ENCODE assay signal across 8 mouse cellular contexts in the genomic region with DNA sequence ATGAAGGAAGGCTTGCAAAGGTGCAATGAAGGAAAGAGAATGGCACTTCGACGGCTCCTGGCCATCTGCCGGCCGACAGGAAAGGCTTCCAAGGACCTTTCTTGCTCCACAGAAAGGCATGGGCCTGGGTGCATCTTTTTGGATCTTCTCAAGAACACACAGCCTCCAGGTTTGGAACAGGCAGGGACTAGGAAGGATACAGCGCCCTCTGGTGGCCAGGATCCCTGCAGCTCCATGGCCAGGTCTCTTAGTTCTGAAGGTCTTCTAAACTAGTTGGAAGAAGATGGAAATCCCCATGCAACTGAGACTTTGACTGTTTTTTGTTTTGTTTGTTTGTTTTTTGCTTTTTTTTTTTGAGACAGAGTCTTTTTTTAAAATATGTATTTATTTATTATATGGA. TPM values are rescaled to one million over a fixed set of nuclear protein-coding genes. Genes with fewer than 3 reads are reported as not detected.
A peak's percentile ranks its signal among the peaks of the same experiment; 100 is the strongest.
DNase-seq lines count a peak whose midpoint lies in the region; ATAC-seq and TF ChIP-seq lines count a peak whose summit lies in the region.

No protein-coding gene starts in this region.

- H3K4me3 ChIP-seq in forebrain, embryonic 10.5 days, result no peak overlapping the region
- H3K4me3 ChIP-seq in forebrain, embryonic 12.5 days (replicated peaks), result no peak overlapping the region
- H3K4me3 ChIP-seq in midbrain, postnatal 0 days (ENCODE audit: low read depth, low read length), result no peak overlapping the region

- ATAC-seq in forebrain, embryonic 12.5 days (ENCODE audit: low FRiP score), result no peak
- no peak for ATAC-seq in midbrain, postnatal 0 days (ENCODE audit: low FRiP score)

- peaks cover 19% of the 10 kb centered on the region for H3K27me3 ChIP-seq in forebrain, embryonic 10.5 days (ENCODE audit: poor library complexity, severe bottlenecking)
- H3K27me3 ChIP-seq in forebrain, embryonic 12.5 days, result peaks cover 14% of the 10 kb centered on the region; the same call in 1 of the 2 replicates
- H3K27me3 ChIP-seq in midbrain, postnatal 0 days (ENCODE audit: insufficient read depth, low read length), result no peaks in the 10 kb centered on the region
- no peaks in the 10 kb centered on the region for H3K27me3 ChIP-seq in splenic B cell, adult 2 months (ENCODE audit: control insufficient read depth, insufficient read depth, low read length, poor library complexity, severe bottlenecking)

- H3K27ac ChIP-seq in forebrain, embryonic 10.5 days, result no peak overlapping the region
- H3K27ac ChIP-seq in forebrain, embryonic 12.5 days, result no peak overlapping the region
- H3K27ac ChIP-seq in midbrain, postnatal 0 days (ENCODE audit: low read depth, low read length), result no peak overlapping the region

- H3K36me3 ChIP-seq in forebrain, embryonic 10.5 days (replicated peaks), result no peaks in the 10 kb centered on the region
- no peaks in the 10 kb centered on the region for H3K36me3 ChIP-seq in forebrain, embryonic 12.5 days (replicated peaks)
- no peaks in the 10 kb centered on the region for H3K36me3 ChIP-seq in midbrain, postnatal 0 days (ENCODE audit: insufficient read depth, low read length)
- no peaks in the 10 kb centered on the region for H3K36me3 ChIP-seq in splenic B cell, adult 2 months (ENCODE audit: control insufficient read depth, insufficient read depth, low read length, poor library complexity, severe bottlenecking)

- H3K4me2 ChIP-seq in forebrain, embryonic 12.5 days, result no peak overlapping the region
- H3K4me2 ChIP-seq in midbrain, postnatal 0 days (ENCODE audit: low read depth, low read length, poor library complexity, severe bottlenecking), result no peak overlapping the region

- no peaks in the 10 kb centered on the region for H3K9me3 ChIP-seq in forebrain, embryonic 10.5 days
- no peaks in the 10 kb centered on the region for H3K9me3 ChIP-seq in forebrain, embryonic 12.5 days
- no peaks in the 10 kb centered on the region for H3K9me3 ChIP-seq in midbrain, postnatal 0 days (ENCODE audit: low read length)

- H3K9ac ChIP-seq in forebrain, embryonic 12.5 days, result no peak overlapping the region
- no peak overlapping the region for H3K9ac ChIP-seq in midbrain, postnatal 0 days (replicated peaks; ENCODE audit: low read length, poor library complexity, severe bottlenecking)

- TF ChIP-seq CTCF in midbrain, postnatal 0 days (IDR thresholded peaks at IDR 0.05), result peak; percentile 96

- H3K4me1 ChIP-seq in forebrain, embryonic 10.5 days, result peaks cover 18% of the 10 kb centered on the region
- H3K4me1 ChIP-seq in forebrain, embryonic 12.5 days, result peaks cover 14% of the 10 kb centered on the region
- H3K4me1 ChIP-seq in midbrain, postnatal 0 days (ENCODE audit: insufficient read depth, low read length), result peaks cover 11% of the 10 kb centered on the region; the same call in 1 of the 2 replicates

- DNase-seq in forebrain, embryonic 10.5 days (ENCODE audit: extremely low spot score, low spot score), result peak; percentile 90
- peak; percentile 83 for DNase-seq in T-cell, adult 2 months (ENCODE audit: low spot score)
- peak; percentile 91 to 96 for DNase-seq in cerebellum, postnatal 36 days
- DNase-seq in heart, adult 8-10 months (ENCODE audit: low spot score), result peak; percentile 86
- peak; percentile 81 to 82 for DNase-seq in layer of hippocampus, postnatal 36 days
- peak; percentile 92 for DNase-seq in midbrain, postnatal 0 days (ENCODE audit: low spot score)
- DNase-seq in splenic B cell, adult 2 months (ENCODE audit: low read depth, low spot score), result peak; percentile 91

- 5% methylated on average over 5 of the region's 5 CpGs for whole genome bisulfite sequencing in forebrain, embryonic 10.5 days
- 5% methylated on average over 5 of the region's 5 CpGs for WGBS in forebrain, embryonic 12.5 days
- 6% methylated on average over 5 of the region's 5 CpGs for WGBS in midbrain, postnatal 0 days

RNA-seq across cellular contexts. Expression of gene Pdlim7, which starts 3.5 kb away (rescaled TPM):
- polyA plus RNA-seq in forebrain, embryonic 10.5 days (2016; fragmentation: Nextera tagmentation; extraction: Ambion mirVana), result 200 and 209 TPM in 2 replicates
- 139 and 147 TPM in 2 replicates for polyA plus RNA-seq in forebrain, embryonic 12.5 days (2016; fragmentation: Nextera tagmentation; extraction: Ambion mirVana)
- 10 to 100 TPM; 38.4 to 49.4 (median 49.0) TPM for total RNA-seq in heart, adult 8-10 months (2022)
- 10 to 100 TPM; 89.6 to 94.1 TPM for total RNA-seq in layer of hippocampus, postnatal 36 days (2021)
- total RNA-seq in midbrain, postnatal 0 days (2014; rRNA removed), result 32.3 and 41.3 TPM in 2 replicates
- polyA plus RNA-seq in midbrain, postnatal 0 days (2015; fragmentation: Nextera tagmentation; extraction: Ambion mirVana), result 153 and 171 TPM in 2 replicates

RNA-seq across cellular contexts. Expression of gene Dok3, which starts 12.1 kb away (rescaled TPM):
- polyA plus RNA-seq in forebrain, embryonic 10.5 days (2016; fragmentation: Nextera tagmentation; extraction: Ambion mirVana), result 3.3 and 4.2 TPM in 2 replicates
- 3.3 and 3.7 TPM in 2 replicates for polyA plus RNA-seq in forebrain, embryonic 12.5 days (2016; fragmentation: Nextera tagmentation; extraction: Ambion mirVana)
- total RNA-seq in heart, adult 8-10 months (2022), result 1 to 10 TPM in 3 of 4 experiments, under 1 TPM in 1; 0.97 to 3.8 (median 1.4) TPM
- total RNA-seq in layer of hippocampus, postnatal 36 days (2021), result 10 to 100 TPM; 17.0 to 20.6 TPM
- 3.0 and 4.5 TPM in 2 replicates for total RNA-seq in midbrain, postnatal 0 days (2014; rRNA removed)
- polyA plus RNA-seq in midbrain, postnatal 0 days (2015; fragmentation: Nextera tagmentation; extraction: Ambion mirVana), result 1.4 and 1.6 TPM in 2 replicates

RNA-seq across cellular contexts. Expression of gene Ddx41, which starts 19.5 kb away (rescaled TPM):
- polyA plus RNA-seq in forebrain, embryonic 10.5 days (2016; fragmentation: Nextera tagmentation; extraction: Ambion mirVana), result 96.5 and 98.2 TPM in 2 replicates
- polyA plus RNA-seq in forebrain, embryonic 12.5 days (2016; fragmentation: Nextera tagmentation; extraction: Ambion mirVana), result 69.9 and 73.3 TPM in 2 replicates
- 10 to 100 TPM; 11.8 to 17.0 (median 13.7) TPM for total RNA-seq in heart, adult 8-10 months (2022)
- 10 to 100 TPM; 59.4 to 60.2 TPM for total RNA-seq in layer of hippocampus, postnatal 36 days (2021)
- 51.9 and 58.9 TPM in 2 replicates for total RNA-seq in midbrain, postnatal 0 days (2014; rRNA removed)
- 45.4 and 49.1 TPM in 2 replicates for polyA plus RNA-seq in midbrain, postnatal 0 days (2015; fragmentation: Nextera tagmentation; extraction: Ambion mirVana)

RNA-seq across cellular contexts. Expression of gene Dbn1, which starts 29.0 kb away (rescaled TPM):
- 346 and 355 TPM in 2 replicates for polyA plus RNA-seq in forebrain, embryonic 10.5 days (2016; fragmentation: Nextera tagmentation; extraction: Ambion mirVana)
- 591 and 654 TPM in 2 replicates for polyA plus RNA-seq in forebrain, embryonic 12.5 days (2016; fragmentation: Nextera tagmentation; extraction: Ambion mirVana)
- total RNA-seq in heart, adult 8-10 months (2022), result 1 to 10 TPM; 3.8 to 6.4 (median 5.1) TPM
- 100 to 1,000 TPM; 388 to 393 TPM for total RNA-seq in layer of hippocampus, postnatal 36 days (2021)
- 498 and 510 TPM in 2 replicates for total RNA-seq in midbrain, postnatal 0 days (2014; rRNA removed)
- 482 and 484 TPM in 2 replicates for polyA plus RNA-seq in midbrain, postnatal 0 days (2015; fragmentation: Nextera tagmentation; extraction: Ambion mirVana)

RNA-seq across cellular contexts. Expression of gene Prr7, which starts 52.9 kb away (rescaled TPM):
- 0.75 and 0.88 TPM in 2 replicates for polyA plus RNA-seq in forebrain, embryonic 10.5 days (2016; fragmentation: Nextera tagmentation; extraction: Ambion mirVana)
- 1.7 and 2.7 TPM in 2 replicates for polyA plus RNA-seq in forebrain, embryonic 12.5 days (2016; fragmentation: Nextera tagmentation; extraction: Ambion mirVana)
- total RNA-seq in heart, adult 8-10 months (2022), result 1 to 10 TPM in 1 of 4 experiments, under 1 TPM in 3; 0.44 to 1.2 (median 0.65) TPM
- total RNA-seq in layer of hippocampus, postnatal 36 days (2021), result 10 to 100 TPM; 86.1 to 86.6 TPM
- total RNA-seq in midbrain, postnatal 0 days (2014; rRNA removed), result 101 and 131 TPM in 2 replicates
- polyA plus RNA-seq in midbrain, postnatal 0 days (2015; fragmentation: Nextera tagmentation; extraction: Ambion mirVana), result 6.6 and 8.1 TPM in 2 replicates
